Mouse (Mus musculus) kidney, postnatal 0 days (tissue): ENCODE results near the gene Ccl5. TPM values are rescaled to one million over a fixed set of nuclear protein-coding genes. Genes with fewer than 3 reads are reported as not detected.

ENCODE experiments used
- ATAC-seq: fragments of 200-750 bp; cut with Nextera tagmentation; replicated peaks from 2 replicates; pipeline ENCODE4 v1.8.0; 2017; ENCODE audit warnings: low read depth, moderate number of reproducible peaks, moderate TSS enrichment, moderate library complexity; ENCODE audit not compliant: low FRiP score
- DNase-seq: peaks from one replicate; pipeline ENCODE4 v3.0.0-alpha.2; 2016; ENCODE audit warnings: low spot score
- H3K27ac ChIP-seq: fragments of 300-500 bp; sonication (generic); 2 replicates; pipeline ENCODE4 v1.5.1; 2014; ENCODE audit warnings: mild to moderate bottlenecking
- H3K27me3 ChIP-seq: fragments of 300-500 bp; sonication (generic); 2 replicates; pipeline ENCODE4 v1.6.1; 2014; ENCODE audit warnings: low read length, mixed read lengths; ENCODE audit not compliant: insufficient read depth
- H3K36me3 ChIP-seq: fragments of 300-500 bp; sonication (generic); 2 replicates; pipeline ENCODE4 v1.6.1; 2014; ENCODE audit warnings: low read length, mixed read lengths; ENCODE audit not compliant: insufficient read depth
- H3K4me1 ChIP-seq: fragments of 300-500 bp; sonication (generic); replicated peaks from 2 replicates; pipeline ENCODE4 v1.6.1; 2014; ENCODE audit warnings: antibody characterized with exemption, low read length, mixed read lengths; ENCODE audit not compliant: insufficient read depth
- H3K4me2 ChIP-seq: fragments of 300-500 bp; sonication (generic); 2 replicates; pipeline ENCODE4 v1.6.1; 2014; ENCODE audit warnings: mild to moderate bottlenecking, low read length, moderate library complexity, mixed read lengths
- H3K4me3 ChIP-seq: fragments of 300-500 bp; sonication (generic); replicated peaks from 2 replicates; pipeline ENCODE4 v1.5.1; 2014; ENCODE audit warnings: low read depth, low read length
- H3K9ac ChIP-seq: fragments of 300-500 bp; sonication (generic); 2 replicates; pipeline ENCODE4 v1.6.1; 2014; ENCODE audit warnings: low read depth, low read length
- H3K9me3 ChIP-seq: fragments of 300-500 bp; sonication (generic); replicated peaks from 2 replicates; pipeline ENCODE4 v1.6.1; 2016; ENCODE audit warnings: low read length, inconsistent platforms, mixed read lengths
- CTCF ChIP-seq: IDR thresholded peaks from 2 replicates; pipeline ENCODE4 v1.5.1; 2016; ENCODE audit warnings: antibody characterized with exemption, low read depth, mild to moderate bottlenecking, moderate library complexity
- WGBS: fragments of 180-500 bp; shearing (Covaris S2); extraction: QIAGEN DNeasy Blood & Tissue Kit; methylation state at CpG from one replicate; pipeline ENCODE4 v1.1.7; 2014; 5-methylcytosine and 5-hydroxymethylcytosine counted together
- polyA plus RNA-seq: library from polyadenylated mRNA; unstranded; fragments of >200 nt; fragmentation: Nextera tagmentation; extraction: Ambion mirVana; gene quantifications from 2 replicates; pipeline ENCODE4 v1.2.1, GENCODE M21; 2015

The Ccl5 gene
- polyA plus RNA-seq, 1 experiment from 2014 or later: 0.79 TPM

DNA sequence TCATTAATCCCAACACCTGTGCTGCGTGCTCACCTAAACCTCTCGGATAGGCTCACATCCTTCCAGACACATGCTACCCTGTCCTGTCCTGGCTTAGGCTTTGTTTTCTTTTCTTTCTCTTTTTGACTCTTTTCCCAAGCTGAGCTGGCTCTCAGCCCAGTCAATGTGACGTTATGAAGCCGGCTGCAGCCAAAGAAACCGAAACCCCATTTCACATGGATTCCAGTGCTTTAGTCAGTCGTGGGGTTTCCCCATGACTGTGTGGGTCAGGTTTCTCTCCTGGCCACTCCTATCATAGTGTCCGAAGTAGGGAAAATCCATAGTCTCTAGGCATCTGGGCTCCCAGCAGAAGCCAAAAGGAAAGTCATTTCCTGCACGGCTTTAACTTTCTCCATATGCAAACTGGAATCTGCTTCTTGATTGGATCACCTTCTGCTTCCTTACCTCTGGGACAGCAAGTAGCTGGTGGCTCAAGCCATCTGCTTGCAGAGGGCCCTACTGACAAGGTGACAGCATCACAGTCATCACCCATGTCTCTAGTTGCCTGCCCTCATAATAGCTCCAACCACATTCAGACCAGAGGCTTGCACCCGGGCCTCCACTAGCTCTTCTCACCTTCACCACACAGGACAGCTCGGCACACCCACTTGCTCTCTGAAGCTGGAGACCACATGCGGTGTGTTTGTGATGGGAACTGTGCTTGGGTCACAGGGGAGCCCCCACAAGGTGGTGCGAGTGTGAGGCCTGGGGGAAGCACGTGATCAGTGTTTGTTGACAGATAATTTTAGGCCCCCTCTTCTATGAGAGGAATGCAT is 4.5 kb upstream of the Ccl5 start:
- Histone ChIP-seq H3K9ac (no peak overlapping the region), H3K4me3 (peak overlapping the region; percentile 0; the same call in 1 of the 2 replicates), H3K9me3 (no peaks in the 10 kb centered on the region), H3K27ac (no peak overlapping the region), H3K4me1 (0 out of 2 replicates have a peak, but pooled peaks cover 4% of the 10 kb centered on the region), H3K36me3 (no peaks in the 10 kb centered on the region), H3K27me3 (no peaks in the 10 kb centered on the region), H3K4me2 (peak overlapping the region; percentile 46)
- DNase-seq (peak; percentile 83), ATAC-seq (no peak; the same call in 1 of the 2 replicates)
- WGBS: 28% methylated on average over 13 of the region's 13 CpGs
- TF ChIP-seq CTCF: no peak

DNA sequence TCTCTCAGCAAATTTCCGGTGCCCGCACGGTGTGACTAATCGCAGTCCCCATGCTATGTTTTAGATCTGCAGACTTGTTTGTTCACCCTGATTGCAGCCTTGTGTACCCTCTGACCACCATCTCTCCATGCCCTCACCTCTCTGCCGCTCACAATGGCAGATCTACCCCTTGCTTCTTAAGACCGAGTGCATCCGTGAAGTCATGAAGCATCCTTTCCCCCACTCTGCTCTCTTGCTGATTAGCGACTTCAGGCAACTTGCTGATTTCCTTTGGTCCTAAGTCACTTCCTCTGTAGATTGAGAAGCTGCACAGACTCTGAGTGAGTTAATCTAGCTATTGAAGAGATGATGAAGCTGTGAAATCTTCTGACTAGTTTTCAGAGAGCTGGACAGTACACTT is 3.8 kb upstream of the Ccl5 start:
- WGBS: 63% methylated on average over 8 of the region's 8 CpGs
- no peak overlapping the region for H3K27ac ChIP-seq

DNA sequence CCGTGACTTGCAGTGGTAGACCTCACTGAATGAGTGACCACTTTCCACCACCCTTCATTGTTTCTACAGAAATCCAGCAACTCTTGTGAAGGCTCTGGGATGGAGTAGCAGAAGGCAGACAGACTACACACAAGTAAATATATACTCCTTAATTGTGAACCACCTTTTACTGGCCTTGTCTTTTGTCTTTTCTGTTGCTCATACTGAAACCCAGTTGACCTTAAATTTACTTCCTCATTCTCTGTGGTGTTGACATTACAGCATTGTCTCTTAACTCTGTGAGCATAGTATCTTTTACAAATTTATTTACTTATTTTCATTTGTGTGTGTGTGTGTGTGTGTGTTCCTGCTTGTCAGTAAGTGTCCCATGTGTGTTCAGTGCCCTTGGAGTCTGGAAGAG is 2.9 kb upstream of the Ccl5 start:
- 0 out of 2 replicates have a peak, but pooled peaks cover 4% of the 10 kb centered on the region for H3K4me1 ChIP-seq
- no peak overlapping the region for H3K27ac ChIP-seq
- TF ChIP-seq CTCF: no peak
- no peak overlapping the region for H3K4me3 ChIP-seq
- DNase-seq (no peak), ATAC-seq (no peak)
- no peaks in the 10 kb centered on the region for H3K36me3 ChIP-seq
- H3K9ac ChIP-seq: no peak overlapping the region
- H3K27me3 ChIP-seq: no peaks in the 10 kb centered on the region
- no peaks in the 10 kb centered on the region for H3K9me3 ChIP-seq
- 100% methylated on average over 1 of the region's 1 CpGs for WGBS
- H3K4me2 ChIP-seq: no peak overlapping the region

More for the DNA sequence above, 3.8 kb upstream of the Ccl5 start:
- H3K36me3 ChIP-seq: no peaks in the 10 kb centered on the region
- 0 out of 2 replicates have a peak, but pooled peaks cover 4% of the 10 kb centered on the region for H3K4me1 ChIP-seq
- no peak overlapping the region for H3K9ac ChIP-seq
- ATAC-seq (no peak), DNase-seq (no peak)
- TF ChIP-seq CTCF: no peak
- no peaks in the 10 kb centered on the region for H3K9me3 ChIP-seq
- H3K4me3 ChIP-seq: no peak overlapping the region
- no peaks in the 10 kb centered on the region for H3K27me3 ChIP-seq
- peak overlapping the region; percentile 46 for H3K4me2 ChIP-seq

DNA sequence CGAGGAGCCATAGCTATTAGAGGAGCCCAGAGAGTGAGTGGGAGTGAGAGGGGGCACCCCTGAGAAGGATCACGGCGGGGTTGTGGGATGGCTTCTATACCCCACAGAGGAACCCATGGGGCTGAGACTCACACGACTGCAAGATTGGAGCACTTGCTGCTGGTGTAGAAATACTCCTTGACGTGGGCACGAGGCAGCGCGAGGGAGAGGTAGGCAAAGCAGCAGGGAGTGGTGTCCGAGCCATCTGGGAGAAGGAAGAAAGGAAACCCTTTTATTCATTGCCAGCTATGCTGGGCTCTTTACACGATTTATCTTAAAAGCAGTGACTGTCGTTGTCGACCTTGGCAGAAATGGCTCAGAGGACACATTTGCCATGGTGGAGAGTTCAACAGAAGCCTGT is 1.3 kb downstream of the Ccl5 start:
- Histone ChIP-seq H3K27me3 (no peaks in the 10 kb centered on the region), H3K9ac (no peak overlapping the region), H3K36me3 (no peaks in the 10 kb centered on the region), H3K4me3 (no peak overlapping the region), H3K27ac (no peak overlapping the region), H3K9me3 (no peaks in the 10 kb centered on the region), H3K4me1 (no peaks in the 10 kb centered on the region), H3K4me2 (no peak overlapping the region)
- TF ChIP-seq CTCF: no peak
- DNase-seq: no peak
- WGBS: 77% methylated on average over 12 of the region's 12 CpGs
- no peak for ATAC-seq

DNA sequence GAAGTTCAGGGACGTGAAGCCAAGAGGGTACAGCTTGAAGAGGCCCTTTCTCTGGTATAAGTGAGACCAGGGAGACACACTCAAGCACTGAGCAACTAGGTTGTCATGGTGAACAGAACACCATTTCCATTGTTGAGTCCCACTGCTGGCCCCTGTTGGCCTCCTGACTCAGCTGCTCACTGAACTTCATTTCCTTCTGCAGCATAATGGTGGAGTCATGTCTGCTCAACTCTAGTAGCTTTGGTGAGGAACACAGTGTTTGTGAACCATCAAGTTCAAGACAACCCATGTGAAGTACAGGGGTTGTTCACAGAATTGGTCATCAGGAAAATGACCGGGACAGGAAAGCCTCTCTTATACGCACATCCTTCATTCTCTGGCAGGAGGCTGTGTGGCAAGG is 8.2 kb downstream of the Ccl5 start, which contains the start of gene Heatr9:
Heatr9 (minus strand) TSS at position 101 of the 400 bp plus-strand sequence.
- Histone ChIP-seq H3K27ac (no peak within 1 kb of the TSS), H3K36me3 (no peaks in the 10 kb centered on the region), H3K9ac (no peak within 1 kb of the TSS), H3K27me3 (no peaks in the 10 kb centered on the region), H3K9me3 (no peaks in the 10 kb centered on the region), H3K4me3 (no peak within 1 kb of the TSS), H3K4me2 (no peak within 1 kb of the TSS), H3K4me1 (no peaks in the 10 kb centered on the region)
- no peak for TF ChIP-seq CTCF
- DNase-seq (no peak), ATAC-seq (no peak)
- WGBS: 89% methylated on average over 3 of the region's 3 CpGs

DNA sequence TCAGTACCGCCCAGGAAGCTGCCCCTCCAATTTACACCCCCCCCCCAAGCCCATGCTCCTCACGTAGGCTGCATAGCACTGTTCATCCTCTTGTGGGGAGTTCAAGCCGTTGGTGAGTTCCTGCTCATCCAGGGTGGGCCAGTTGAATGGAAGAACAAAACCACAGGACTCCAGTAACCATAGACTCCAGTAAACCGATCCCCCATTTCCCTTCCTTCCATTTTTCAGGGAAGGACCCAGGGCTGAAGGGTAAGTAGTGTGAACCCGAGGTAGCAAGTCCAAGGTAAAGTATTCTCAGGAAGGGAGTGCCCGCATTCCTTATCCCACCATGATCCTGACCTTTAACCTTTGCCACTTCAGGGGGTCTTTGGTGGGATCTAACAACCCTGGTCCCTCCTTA is 11.9 kb downstream of the Ccl5 start:
- no peaks in the 10 kb centered on the region for H3K4me1 ChIP-seq
- no peak overlapping the region for H3K4me2 ChIP-seq
- no peak overlapping the region for H3K27ac ChIP-seq
- 72% methylated on average over 6 of the region's 6 CpGs for WGBS
- no peaks in the 10 kb centered on the region for H3K27me3 ChIP-seq
- ATAC-seq: no peak
- H3K9ac ChIP-seq: no peak overlapping the region
- no peak for TF ChIP-seq CTCF
- H3K4me3 ChIP-seq: no peak overlapping the region
- H3K36me3 ChIP-seq: no peaks in the 10 kb centered on the region
- no peak for DNase-seq
- H3K9me3 ChIP-seq: no peaks in the 10 kb centered on the region
